Mouse (Mus musculus): ENCODE data around the gene Ckap2l. TPM values are rescaled to one million over a fixed set of nuclear protein-coding genes. Genes with fewer than 3 reads are reported as not detected.

Ckap2l gene
- polyA plus RNA-seq, 1 experiment: 6.9 TPM

GRCm38 (mm10) chr2:129263073-129263472 is 33.9 kb downstream of the Ckap2l start:
- no peak for DNase-seq (ENCODE audit: low read depth)
- TF ChIP-seq CTCF (IDR thresholded peaks at IDR 0.05; ENCODE audit: borderline replicate concordance, extremely low read depth, insufficient read depth, insufficient read length) (no peak), POLR2A (IDR thresholded peaks at IDR 0.05; ENCODE audit: borderline replicate concordance, extremely low read depth, insufficient read depth, insufficient read length, poor library complexity, severe bottlenecking) (no peak)

GRCm38 (mm10) chr2:129261151-129261794 is 35.7 kb downstream of the Ckap2l start:
- TF ChIP-seq CTCF (IDR thresholded peaks at IDR 0.05; ENCODE audit: borderline replicate concordance, extremely low read depth, insufficient read depth, insufficient read length) (no peak), POLR2A (IDR thresholded peaks at IDR 0.05; ENCODE audit: borderline replicate concordance, extremely low read depth, insufficient read depth, insufficient read length, poor library complexity, severe bottlenecking) (no peak)
- DNase-seq (ENCODE audit: low read depth): no peak

GRCm38 (mm10) chr2:129260646-129261045 is 36.4 kb downstream of the Ckap2l start:
- DNase-seq (ENCODE audit: low read depth): no peak
- TF ChIP-seq CTCF (IDR thresholded peaks at IDR 0.05; ENCODE audit: borderline replicate concordance, extremely low read depth, insufficient read depth, insufficient read length) (no peak), POLR2A (IDR thresholded peaks at IDR 0.05; ENCODE audit: borderline replicate concordance, extremely low read depth, insufficient read depth, insufficient read length, poor library complexity, severe bottlenecking) (no peak)

GRCm38 (mm10) chr2:129258475-129259211 is 38.4 kb downstream of the Ckap2l start:
- TF ChIP-seq CTCF (IDR thresholded peaks at IDR 0.05; ENCODE audit: borderline replicate concordance, extremely low read depth, insufficient read depth, insufficient read length) (peak; percentile 85; the same call in 1 of the 2 replicates), POLR2A (IDR thresholded peaks at IDR 0.05; ENCODE audit: borderline replicate concordance, extremely low read depth, insufficient read depth, insufficient read length, poor library complexity, severe bottlenecking) (no peak)
- DNase-seq (ENCODE audit: low read depth): peak; percentile 94

GRCm38 (mm10) chr2:129258056-129258455 is 39.0 kb downstream of the Ckap2l start:
- TF ChIP-seq CTCF (IDR thresholded peaks at IDR 0.05; ENCODE audit: borderline replicate concordance, extremely low read depth, insufficient read depth, insufficient read length) (no peak), POLR2A (IDR thresholded peaks at IDR 0.05; ENCODE audit: borderline replicate concordance, extremely low read depth, insufficient read depth, insufficient read length, poor library complexity, severe bottlenecking) (no peak)
- no peak for DNase-seq (ENCODE audit: low read depth)

- TF ChIP-seq CTCF (IDR thresholded peaks at IDR 0.05; ENCODE audit: borderline replicate concordance, extremely low read depth, insufficient read depth, insufficient read length) (no peak), POLR2A (IDR thresholded peaks at IDR 0.05; ENCODE audit: borderline replicate concordance, extremely low read depth, insufficient read depth, insufficient read length, poor library complexity, severe bottlenecking) (no peak)
- DNase-seq (ENCODE audit: low read depth): no peak
Observed at GRCm38 (mm10) chr2:129256006-129256405, 41.0 kb downstream of the Ckap2l start.

GRCm38 (mm10) chr2:129254076-129254475 is 42.9 kb downstream of the Ckap2l start:
- no peak for TF ChIP-seq CTCF (IDR thresholded peaks at IDR 0.05; ENCODE audit: borderline replicate concordance, extremely low read depth, insufficient read depth, insufficient read length)
- no peak for TF ChIP-seq POLR2A (IDR thresholded peaks at IDR 0.05; ENCODE audit: borderline replicate concordance, extremely low read depth, insufficient read depth, insufficient read length, poor library complexity, severe bottlenecking)
- no peak for DNase-seq (ENCODE audit: low read depth)

GRCm38 (mm10) chr2:129253631-129253970 is 43.4 kb downstream of the Ckap2l start:
- no peak for DNase-seq (ENCODE audit: low read depth)
- TF ChIP-seq POLR2A (IDR thresholded peaks at IDR 0.05; ENCODE audit: borderline replicate concordance, extremely low read depth, insufficient read depth, insufficient read length, poor library complexity, severe bottlenecking) (no peak), CTCF (IDR thresholded peaks at IDR 0.05; ENCODE audit: borderline replicate concordance, extremely low read depth, insufficient read depth, insufficient read length) (no peak)

GRCm38 (mm10) chr2:129252836-129253630 is 44.0 kb downstream of the Ckap2l start:
- DNase-seq (ENCODE audit: low read depth): no peak
- no peak for TF ChIP-seq POLR2A (IDR thresholded peaks at IDR 0.05; ENCODE audit: borderline replicate concordance, extremely low read depth, insufficient read depth, insufficient read length, poor library complexity, severe bottlenecking)
- TF ChIP-seq CTCF (IDR thresholded peaks at IDR 0.05; ENCODE audit: borderline replicate concordance, extremely low read depth, insufficient read depth, insufficient read length): no peak

GRCm38 (mm10) chr2:129249321-129249720 is 47.7 kb downstream of the Ckap2l start:
- DNase-seq (ENCODE audit: low read depth): no peak
- TF ChIP-seq CTCF (IDR thresholded peaks at IDR 0.05; ENCODE audit: borderline replicate concordance, extremely low read depth, insufficient read depth, insufficient read length) (no peak), POLR2A (IDR thresholded peaks at IDR 0.05; ENCODE audit: borderline replicate concordance, extremely low read depth, insufficient read depth, insufficient read length, poor library complexity, severe bottlenecking) (no peak)

- TF ChIP-seq CTCF (IDR thresholded peaks at IDR 0.05; ENCODE audit: borderline replicate concordance, extremely low read depth, insufficient read depth, insufficient read length): no peak
- no peak for TF ChIP-seq POLR2A (IDR thresholded peaks at IDR 0.05; ENCODE audit: borderline replicate concordance, extremely low read depth, insufficient read depth, insufficient read length, poor library complexity, severe bottlenecking)
- no peak for DNase-seq (ENCODE audit: low read depth)
Observed at GRCm38 (mm10) chr2:129247707-129248121, 49.3 kb downstream of the Ckap2l start.

Data from brain, embryonic 14.5 days (tissue).